Mouse (Mus musculus) hindbrain, embryonic 16.5 days (tissue): ENCODE data around the gene Epdr1. TPM values are rescaled to one million over a fixed set of nuclear protein-coding genes. Genes with fewer than 3 reads are reported as not detected.

Experiments
- ATAC-seq: fragments of 200-750 bp; cut with Nextera tagmentation; 2 replicates; pipeline ENCODE4 v1.8.0; 2017; ENCODE audit warnings: moderate TSS enrichment, moderate library complexity
- H3K27ac ChIP-seq: fragments of 300-500 bp; sonication (generic); 2 replicates; pipeline ENCODE4 v1.5.1; 2014; ENCODE audit warnings: low read depth, mild to moderate bottlenecking, control low read depth, low read length, moderate library complexity
- H3K27me3 ChIP-seq: fragments of 300-500 bp; sonication (generic); replicated peaks from 2 replicates; pipeline ENCODE4 v1.6.1; 2014; ENCODE audit warnings: low read length; ENCODE audit not compliant: control insufficient read depth, insufficient read depth
- H3K36me3 ChIP-seq: fragments of 300-500 bp; sonication (generic); 2 replicates; pipeline ENCODE4 v1.6.1; 2014; ENCODE audit warnings: mild to moderate bottlenecking, low read length, moderate library complexity, mixed read lengths; ENCODE audit not compliant: control insufficient read depth, insufficient read depth
- H3K4me1 ChIP-seq: fragments of 300-500 bp; sonication (generic); 2 replicates; pipeline ENCODE4 v1.6.1; 2014; ENCODE audit warnings: low read depth, low read length; ENCODE audit not compliant: control insufficient read depth, insufficient read depth
- H3K4me2 ChIP-seq: fragments of 300-500 bp; sonication (generic); 2 replicates; pipeline ENCODE4 v1.6.1; 2014; ENCODE audit warnings: mild to moderate bottlenecking, low read length, control low read depth, moderate library complexity
- H3K4me3 ChIP-seq: fragments of 300-500 bp; sonication (generic); 2 replicates; pipeline ENCODE4 v1.5.1; 2014; ENCODE audit warnings: mild to moderate bottlenecking, low read length, control low read depth, moderate library complexity
- H3K9ac ChIP-seq: fragments of 300-500 bp; sonication (generic); 2 replicates; pipeline ENCODE4 v1.6.1; 2014; ENCODE audit warnings: low read depth, mild to moderate bottlenecking, control low read depth, low read length, moderate library complexity
- H3K9me3 ChIP-seq: fragments of 300-500 bp; sonication (generic); 2 replicates; pipeline ENCODE4 v1.6.1; 2014; ENCODE audit warnings: mild to moderate bottlenecking, low read length, moderate library complexity; ENCODE audit not compliant: control insufficient read depth
- WGBS: fragments of 180-500 bp; shearing (Covaris S2); extraction: QIAGEN DNeasy Blood & Tissue Kit; methylation state at CpG from one replicate; pipeline ENCODE4 v1.1.7; 2014; 5-methylcytosine and 5-hydroxymethylcytosine counted together
- polyA plus RNA-seq: library from polyadenylated mRNA; unstranded; fragments of >200 nt; fragmentation: Nextera tagmentation; extraction: Ambion mirVana; gene quantifications from 2 replicates; pipeline ENCODE4 v1.2.1, GENCODE M21; 2015

Epdr1 gene
- polyA plus RNA-seq, 1 experiment from 2014 or later = 33.4 TPM

GRCm38 (mm10) chr13:19613426-19613825 lies 6.3 kb downstream of the Epdr1 start:
- no peak overlapping the region for H3K27ac ChIP-seq
- no peaks in the 10 kb centered on the region for H3K9me3 ChIP-seq
- H3K36me3 ChIP-seq = no peaks in the 10 kb centered on the region
- WGBS = 83% methylated on average over 1 of the region's 1 CpGs
- H3K4me3 ChIP-seq = no peak overlapping the region
- no peak overlapping the region for H3K4me2 ChIP-seq
- ATAC-seq = no peak
- no peak overlapping the region for H3K9ac ChIP-seq
- H3K4me1 ChIP-seq = peaks cover 5% of the 10 kb centered on the region
- H3K27me3 ChIP-seq = no peaks in the 10 kb centered on the region

DNA sequence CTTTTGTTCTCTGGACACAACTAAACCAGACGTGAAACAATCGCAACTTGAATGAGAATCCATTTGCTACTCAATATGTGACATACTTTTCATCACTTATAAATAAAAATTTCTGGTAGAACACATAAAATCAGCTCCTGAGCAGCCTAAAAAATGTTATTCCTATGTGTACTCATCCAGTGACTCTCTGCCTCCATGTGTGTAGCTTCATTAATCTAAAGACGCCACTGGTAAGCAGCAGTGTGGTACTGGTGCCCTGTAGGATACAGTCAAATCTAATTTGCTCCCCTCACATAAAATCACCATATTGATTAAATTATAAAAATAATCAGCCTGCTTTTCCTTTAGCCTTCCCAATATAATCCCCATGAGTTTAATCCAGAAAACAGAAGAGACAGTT lies 6.8 kb downstream of the Epdr1 start:
- Histone ChIP-seq H3K27ac (no peak overlapping the region), H3K9me3 (no peaks in the 10 kb centered on the region), H3K4me1 (peaks cover under 1% of the 10 kb centered on the region), H3K27me3 (no peaks in the 10 kb centered on the region), H3K4me2 (no peak overlapping the region), H3K4me3 (no peak overlapping the region), H3K36me3 (no peaks in the 10 kb centered on the region), H3K9ac (no peak overlapping the region)
- 40% methylated on average over 3 of the region's 3 CpGs for WGBS
- ATAC-seq = no peak

DNA sequence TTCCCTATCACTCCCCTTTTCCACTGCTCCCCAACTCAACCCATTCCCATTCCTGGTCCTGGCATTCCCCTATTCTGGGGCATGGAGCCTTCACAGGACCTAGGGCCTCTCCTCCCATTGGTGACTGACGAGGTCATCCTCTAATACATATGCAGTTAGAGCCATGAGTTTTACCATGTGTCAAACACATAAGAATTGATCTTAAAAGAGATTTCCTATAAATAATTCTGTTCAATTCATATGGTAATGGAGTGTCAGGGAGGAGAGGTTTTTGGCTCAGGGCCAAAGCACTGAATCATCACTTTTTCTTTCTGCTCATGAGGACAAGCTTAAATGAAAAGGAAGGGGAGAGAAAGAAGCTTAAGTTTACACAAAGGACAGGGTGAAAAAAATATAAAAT lies 7.4 kb downstream of the Epdr1 start:
- no peaks in the 10 kb centered on the region for H3K36me3 ChIP-seq
- no peaks in the 10 kb centered on the region; the same call in 1 of the 2 replicates for H3K4me1 ChIP-seq
- no peak overlapping the region for H3K27ac ChIP-seq
- no peak overlapping the region for H3K4me3 ChIP-seq
- no peak overlapping the region for H3K9ac ChIP-seq
- H3K4me2 ChIP-seq = no peak overlapping the region
- no peaks in the 10 kb centered on the region for H3K27me3 ChIP-seq
- no peaks in the 10 kb centered on the region for H3K9me3 ChIP-seq
- WGBS = 20% methylated on average over 1 of the region's 1 CpGs
- ATAC-seq = no peak

GRCm38 (mm10) chr13:19608120-19608519 lies 11.6 kb downstream of the Epdr1 start:
- Histone ChIP-seq H3K36me3 (no peaks in the 10 kb centered on the region), H3K9me3 (no peaks in the 10 kb centered on the region), H3K27ac (no peak overlapping the region), H3K4me1 (no peaks in the 10 kb centered on the region), H3K4me2 (no peak overlapping the region), H3K4me3 (no peak overlapping the region), H3K27me3 (no peaks in the 10 kb centered on the region), H3K9ac (no peak overlapping the region)
- ATAC-seq = no peak

DNA sequence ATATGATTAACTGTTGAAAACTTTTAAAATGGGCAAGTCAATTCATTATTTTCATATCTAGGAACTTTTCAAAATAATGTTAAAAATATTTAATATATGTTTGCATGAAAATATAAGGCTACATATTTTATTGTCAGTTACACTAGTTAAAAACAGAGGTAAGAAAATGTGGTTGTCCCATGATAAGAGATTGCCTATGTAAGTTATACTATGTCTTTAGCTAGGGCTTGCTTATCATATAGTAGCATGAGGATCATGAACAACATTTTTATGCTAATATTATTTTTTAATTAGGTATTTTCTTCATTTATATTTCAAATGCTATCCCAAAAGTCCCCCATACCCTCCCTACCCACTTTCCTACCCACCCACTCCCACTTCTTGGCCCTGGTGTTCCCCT lies 14.8 kb downstream of the Epdr1 start:
- H3K27ac ChIP-seq = no peak overlapping the region
- H3K4me3 ChIP-seq = no peak overlapping the region
- no peak overlapping the region for H3K9ac ChIP-seq
- no peaks in the 10 kb centered on the region for H3K36me3 ChIP-seq
- H3K4me2 ChIP-seq = no peak overlapping the region
- ATAC-seq = no peak
- no peaks in the 10 kb centered on the region for H3K4me1 ChIP-seq
- H3K9me3 ChIP-seq = no peaks in the 10 kb centered on the region
- H3K27me3 ChIP-seq = no peaks in the 10 kb centered on the region

DNA sequence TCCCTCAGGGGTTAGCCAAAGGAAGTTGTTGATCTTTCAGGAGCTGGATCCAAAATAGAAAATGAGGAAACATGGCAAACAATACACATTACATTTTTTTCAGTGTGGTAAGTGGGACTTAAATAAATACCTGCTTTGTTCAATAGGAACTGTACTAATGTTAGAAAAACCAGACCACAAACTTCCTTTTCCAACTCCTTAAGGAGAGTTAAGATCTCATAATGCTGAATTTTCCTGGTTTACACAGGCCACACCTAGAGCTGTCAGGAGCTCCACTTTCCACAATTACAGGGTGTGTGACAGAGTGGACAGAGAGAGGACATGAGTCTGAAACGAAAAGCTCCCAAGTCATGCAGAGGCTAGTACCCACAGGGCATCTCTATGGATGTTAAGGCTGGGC lies 16.0 kb downstream of the Epdr1 start:
- no peak overlapping the region for H3K4me3 ChIP-seq
- H3K4me2 ChIP-seq = no peak overlapping the region
- H3K36me3 ChIP-seq = no peaks in the 10 kb centered on the region
- H3K9ac ChIP-seq = no peak overlapping the region
- no peak for ATAC-seq
- 79% methylated on average over 1 of the region's 1 CpGs for WGBS
- no peaks in the 10 kb centered on the region for H3K9me3 ChIP-seq
- H3K4me1 ChIP-seq = no peaks in the 10 kb centered on the region
- no peaks in the 10 kb centered on the region for H3K27me3 ChIP-seq
- H3K27ac ChIP-seq = no peak overlapping the region

- H3K4me3 ChIP-seq = no peak overlapping the region
- H3K4me1 ChIP-seq = no peaks in the 10 kb centered on the region
- no peak overlapping the region for H3K9ac ChIP-seq
- H3K27me3 ChIP-seq = no peaks in the 10 kb centered on the region
- no peak for ATAC-seq
- no peaks in the 10 kb centered on the region for H3K36me3 ChIP-seq
- H3K27ac ChIP-seq = no peak overlapping the region
- no peak overlapping the region for H3K4me2 ChIP-seq
- WGBS = 77% methylated on average over 1 of the region's 1 CpGs
- no peaks in the 10 kb centered on the region for H3K9me3 ChIP-seq
These were observed 17.2 kb downstream of the Epdr1 start for GRCm38 (mm10) chr13:19602531-19602930.

DNA sequence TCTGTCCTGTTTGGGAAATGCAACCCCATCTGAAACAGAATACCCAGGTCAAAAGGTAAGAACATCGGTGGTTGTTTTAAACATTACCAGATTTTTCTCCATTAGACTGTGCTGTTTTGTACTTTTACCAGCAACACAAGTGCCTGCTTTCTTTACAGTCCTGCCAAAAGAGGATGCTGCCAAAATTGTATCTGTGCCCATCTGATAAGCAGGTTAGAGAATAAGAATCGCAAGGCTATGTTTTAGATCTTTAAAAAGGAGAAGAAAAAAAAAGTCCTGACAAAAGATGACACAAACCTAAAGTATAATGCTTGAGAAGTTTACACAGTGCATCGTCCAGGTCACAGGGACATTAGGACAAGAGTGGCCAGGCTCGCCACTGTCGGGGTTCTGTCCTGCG lies 20.5 kb downstream of the Epdr1 start:
- Histone ChIP-seq H3K9me3 (no peaks in the 10 kb centered on the region), H3K4me3 (no peak overlapping the region), H3K27me3 (no peaks in the 10 kb centered on the region), H3K27ac (no peak overlapping the region), H3K9ac (no peak overlapping the region), H3K36me3 (no peaks in the 10 kb centered on the region), H3K4me1 (no peaks in the 10 kb centered on the region), H3K4me2 (no peak overlapping the region)
- WGBS = 92% methylated on average over 6 of the region's 6 CpGs
- ATAC-seq = no peak

DNA sequence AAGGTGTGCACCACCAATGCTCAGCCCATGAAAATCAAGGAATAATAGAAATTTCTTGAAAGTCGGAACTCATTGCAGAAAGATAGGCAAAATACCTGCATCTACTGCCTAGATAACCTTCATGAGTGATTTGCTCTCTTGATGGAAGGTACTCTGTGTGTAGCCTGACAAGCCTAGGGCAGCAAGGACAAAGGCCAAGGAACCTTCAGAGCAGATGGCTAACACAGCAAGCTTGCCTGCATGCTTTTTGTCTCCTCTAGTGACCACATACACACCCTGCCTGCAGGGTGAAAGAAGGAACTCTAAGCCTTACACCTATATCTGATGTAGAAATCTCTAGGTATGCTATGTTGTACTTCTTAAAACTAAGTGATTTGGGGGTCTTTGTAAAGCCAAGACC lies 24.6 kb downstream of the Epdr1 start:
- Histone ChIP-seq H3K27ac (no peak overlapping the region), H3K9me3 (no peaks in the 10 kb centered on the region), H3K9ac (no peak overlapping the region), H3K4me1 (no peaks in the 10 kb centered on the region), H3K36me3 (0 out of 2 replicates have a peak, but pooled peaks cover 2% of the 10 kb centered on the region), H3K4me3 (no peak overlapping the region), H3K27me3 (no peaks in the 10 kb centered on the region), H3K4me2 (no peak overlapping the region)
- 97% methylated on average over 1 of the region's 1 CpGs for WGBS
- ATAC-seq = no peak
